Mouse (Mus musculus): ENCODE results near the gene Zfp820.
"Not testable (repeated sequence)": the region's sequence is repeated elsewhere in the genome, so short reads cannot be mapped to it uniquely, and the experiment has no call there.

Zfp820 gene

DNA sequence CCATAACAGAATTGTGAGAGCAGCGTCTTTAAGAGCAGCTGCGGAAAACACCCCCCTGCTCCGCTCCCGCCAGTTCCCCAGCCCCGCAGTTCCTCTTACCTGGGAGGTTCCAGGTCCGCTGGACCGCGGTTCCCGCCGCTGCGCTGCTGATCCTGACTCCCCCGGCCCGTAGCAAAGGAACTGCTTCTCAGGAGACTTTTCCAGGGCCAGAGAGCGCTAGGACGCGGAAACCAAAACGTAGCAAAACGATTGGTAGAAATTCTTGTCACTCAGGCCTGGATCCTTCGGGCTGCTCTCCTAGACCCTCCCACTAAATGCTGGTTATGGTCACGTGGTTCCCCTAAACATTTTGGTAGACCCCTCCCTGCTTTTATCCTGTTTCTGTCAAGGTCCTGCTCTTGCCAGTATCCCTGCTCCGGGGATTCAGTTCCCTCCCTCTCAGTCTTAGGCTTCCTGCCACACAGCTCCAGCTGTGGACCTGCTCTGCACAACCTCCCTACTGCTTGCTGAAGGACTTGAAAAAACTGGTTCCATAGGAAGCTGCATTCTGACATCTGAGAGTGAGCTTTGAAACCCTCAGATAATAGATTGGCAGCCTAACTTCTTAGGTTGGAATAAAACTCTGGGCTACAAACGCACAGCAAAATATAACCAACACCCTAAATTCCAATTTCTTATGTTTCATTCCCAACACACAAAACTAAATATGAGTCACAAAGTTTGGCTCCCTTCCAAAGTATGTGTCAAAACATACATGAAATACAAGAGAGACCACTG, at the start of gene Zfp820:
TSS of gene Zfp820 (minus strand) at position 228 of the 777 bp plus-strand sequence.
- DNase-seq, result peak; percentile 17 to 19

DNA sequence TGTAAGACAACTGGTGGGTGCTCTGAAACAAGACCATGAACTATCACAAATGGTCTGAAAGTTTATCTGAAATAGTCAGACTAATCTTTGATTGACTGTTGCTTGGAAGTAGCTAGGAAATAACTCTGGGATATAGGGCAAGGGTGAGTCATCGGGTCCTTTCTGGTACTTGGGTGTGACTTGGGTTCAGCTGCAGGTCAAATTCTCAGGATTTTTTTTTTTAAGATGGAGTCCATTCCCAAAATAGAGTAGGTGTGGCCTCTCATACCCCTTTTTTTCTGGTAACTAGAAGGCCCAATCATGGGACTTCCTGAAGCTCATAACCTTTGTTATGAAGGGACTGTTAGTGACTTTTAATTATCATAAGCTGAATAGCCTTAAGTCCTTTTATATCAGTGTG, 25.7 kb upstream of the Zfp820 start:
- no peak for DNase-seq

DNA sequence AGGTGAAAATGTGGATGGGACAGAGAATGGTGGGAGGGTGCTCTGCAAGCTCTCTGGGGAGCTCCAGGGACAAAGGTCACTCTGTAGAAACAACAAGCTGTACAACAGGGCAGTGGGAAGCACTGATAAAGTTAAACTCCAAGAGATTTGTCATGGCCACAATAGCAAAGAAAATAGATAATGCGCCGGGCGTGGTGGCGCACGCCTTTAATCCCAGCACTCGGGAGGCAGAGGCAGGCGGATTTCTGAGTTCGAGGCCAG, 680 bp upstream of the Zfp820 start:
- not testable (repeated sequence) for DNase-seq

DNA sequence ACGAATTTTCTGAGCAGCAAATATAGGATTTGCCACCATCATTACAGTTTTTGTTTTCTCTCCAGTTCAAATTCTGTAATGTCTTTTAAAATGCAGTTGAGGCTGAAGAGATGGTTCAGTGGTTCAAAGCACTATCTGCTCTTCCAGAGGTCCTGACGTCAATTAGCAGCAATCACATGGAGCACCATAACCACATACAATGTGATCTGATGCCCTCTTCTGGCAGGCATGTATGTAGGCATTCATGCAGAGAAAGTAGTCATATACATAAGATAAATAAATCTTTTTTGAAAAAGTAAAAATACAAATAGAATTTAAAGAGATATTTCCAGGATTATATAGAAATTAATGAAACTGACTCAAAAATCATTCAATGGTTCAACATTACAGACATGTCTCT, 7.1 kb downstream of the Zfp820 start:
- no peak for DNase-seq

DNA sequence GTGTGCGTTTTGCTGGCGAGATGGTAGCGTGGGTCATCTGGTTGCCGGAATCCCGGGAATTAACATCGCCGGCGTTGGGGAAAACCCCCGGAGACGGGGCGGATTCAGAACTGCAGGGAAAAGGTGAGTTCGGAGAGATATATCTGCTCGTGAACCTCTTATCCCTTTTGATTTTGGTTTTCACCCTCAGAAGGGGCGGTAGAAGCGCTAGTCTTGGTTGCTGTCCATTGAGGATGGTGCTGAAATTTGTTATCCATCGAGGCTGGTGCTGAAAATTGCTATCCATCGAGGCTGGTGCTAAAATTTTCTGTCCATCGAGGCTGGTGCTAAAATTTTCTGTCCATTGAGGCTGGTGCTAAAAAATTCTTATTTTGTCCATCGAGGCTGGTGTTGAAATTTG, 44.2 kb downstream of the Zfp820 start:
- not testable (repeated sequence) for DNase-seq

DNA sequence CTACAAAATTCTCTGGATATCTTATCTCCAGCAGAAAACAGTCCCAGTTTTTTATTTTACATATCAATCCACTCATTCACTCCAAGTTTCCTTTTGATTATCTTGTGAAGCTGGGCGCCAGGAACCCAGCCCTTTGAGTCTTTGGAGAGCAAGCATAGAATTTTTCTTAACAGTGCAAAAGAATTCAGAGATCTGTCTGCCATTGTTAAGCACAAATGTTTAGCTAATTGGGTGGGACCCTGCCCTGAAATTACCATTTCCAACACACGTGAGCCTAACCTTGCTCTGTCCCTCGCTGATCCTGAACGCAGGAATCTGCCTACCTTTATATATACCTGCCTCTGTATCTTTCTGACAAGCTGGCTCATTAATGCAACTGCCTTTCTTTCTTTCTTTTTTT, 53.3 kb downstream of the Zfp820 start:
- no peak for DNase-seq

DNA sequence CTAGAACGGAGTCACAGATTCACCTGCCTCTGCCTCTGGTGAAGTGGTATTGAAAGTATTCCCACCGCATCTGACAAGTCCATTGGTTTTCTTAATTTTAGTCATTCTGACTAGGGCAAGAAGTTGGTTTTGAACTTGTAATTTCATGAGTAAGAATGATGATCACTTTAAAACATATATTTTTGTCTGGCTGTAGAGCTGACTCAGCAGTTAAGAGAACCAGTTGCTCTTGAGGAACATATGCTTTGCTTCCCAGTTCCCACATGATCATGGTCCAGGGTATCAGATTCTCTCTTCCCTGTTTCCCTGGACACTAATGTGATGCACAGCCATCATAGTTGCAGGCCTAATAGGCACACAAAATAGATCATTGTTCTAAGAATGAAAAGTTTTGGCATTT, 75.2 kb downstream of the Zfp820 start:
- no peak for DNase-seq

Data from cerebellum, postnatal 25 days (tissue).